Mouse (Mus musculus): ENCODE measurements around the gene Cenpo. TPM values are rescaled to one million over a fixed set of nuclear protein-coding genes. Genes with fewer than 3 reads are reported as not detected.

Cenpo gene
- polyA plus RNA-seq, 1 experiment from 2014 or later, result 23.5 TPM

- no peaks in the 10 kb centered on the region for H3K27me3 ChIP-seq (ENCODE audit: low read depth, poor library complexity, severe bottlenecking)
- WGBS, result 92% methylated on average over 7 of the region's 7 CpGs
- DNase-seq (ENCODE audit: low spot score), result no peak
- no peak overlapping the region for H3K4me3 ChIP-seq
- no peaks in the 10 kb centered on the region for H3K36me3 ChIP-seq
- no peaks in the 10 kb centered on the region for H3K9me3 ChIP-seq (replicated peaks)
- peaks cover 16% of the 10 kb centered on the region; the same call in 1 of the 2 replicates for H3K4me1 ChIP-seq
- no peak overlapping the region for H3K27ac ChIP-seq (replicated peaks)
These were observed 75.0 kb downstream of the Cenpo start for GRCm38 (mm10) chr12:4158868-4159632.

GRCm38 (mm10) chr12:4158179-4158578 is 75.9 kb downstream of the Cenpo start:
- H3K36me3 ChIP-seq, result no peaks in the 10 kb centered on the region
- H3K4me1 ChIP-seq, result peaks cover 16% of the 10 kb centered on the region; the same call in 1 of the 2 replicates
- DNase-seq (ENCODE audit: low spot score), result no peak
- no peak overlapping the region for H3K27ac ChIP-seq (replicated peaks)
- H3K9me3 ChIP-seq (replicated peaks), result no peaks in the 10 kb centered on the region
- no peaks in the 10 kb centered on the region for H3K27me3 ChIP-seq (ENCODE audit: low read depth, poor library complexity, severe bottlenecking)
- no peak overlapping the region for H3K4me3 ChIP-seq
- 90% methylated on average over 3 of the region's 3 CpGs for WGBS

- WGBS, result 88% methylated on average over 2 of the region's 2 CpGs
- no peaks in the 10 kb centered on the region for H3K9me3 ChIP-seq (replicated peaks)
- H3K4me3 ChIP-seq, result no peak overlapping the region
- no peak overlapping the region for H3K27ac ChIP-seq (replicated peaks)
- no peaks in the 10 kb centered on the region for H3K36me3 ChIP-seq
- H3K4me1 ChIP-seq, result peaks cover 16% of the 10 kb centered on the region; the same call in 1 of the 2 replicates
- H3K27me3 ChIP-seq (ENCODE audit: low read depth, poor library complexity, severe bottlenecking), result no peaks in the 10 kb centered on the region
- no peak for DNase-seq (ENCODE audit: low spot score)
These were observed 76.6 kb downstream of the Cenpo start for GRCm38 (mm10) chr12:4157466-4157865.

GRCm38 (mm10) chr12:4151969-4152368 is 82.1 kb downstream of the Cenpo start:
- Histone ChIP-seq H3K4me3 (no peak overlapping the region), H3K27ac (replicated peaks) (no peak overlapping the region), H3K36me3 (no peaks in the 10 kb centered on the region), H3K4me1 (no peaks in the 10 kb centered on the region), H3K27me3 (ENCODE audit: low read depth, poor library complexity, severe bottlenecking) (no peaks in the 10 kb centered on the region), H3K9me3 (replicated peaks) (no peaks in the 10 kb centered on the region)
- 92% methylated on average over 3 of the region's 3 CpGs for WGBS
- no peak for DNase-seq (ENCODE audit: low spot score)

GRCm38 (mm10) chr12:4150936-4151335 is 83.2 kb downstream of the Cenpo start:
- Histone ChIP-seq H3K36me3 (no peaks in the 10 kb centered on the region), H3K9me3 (replicated peaks) (no peaks in the 10 kb centered on the region), H3K27me3 (ENCODE audit: low read depth, poor library complexity, severe bottlenecking) (no peaks in the 10 kb centered on the region), H3K27ac (replicated peaks) (no peak overlapping the region), H3K4me3 (no peak overlapping the region), H3K4me1 (no peaks in the 10 kb centered on the region)
- no peak for DNase-seq (ENCODE audit: low spot score)
- WGBS, result 89% methylated on average over 2 of the region's 2 CpGs

Other genes with a start within 250 kb of the Cenpo start
- 8.4 and 13.4 TPM in 2 replicates for gene Efr3b, start 195.4 kb downstream of the Cenpo start, polyA plus RNA-seq (2016; fragmentation: Nextera tagmentation; extraction: Ambion mirVana)
- gene Dnajc27, start 151.7 kb downstream of the Cenpo start, polyA plus RNA-seq (2016; fragmentation: Nextera tagmentation; extraction: Ambion mirVana), result 11.6 and 13.6 TPM in 2 replicates
- gene Adcy3, start 101.2 kb downstream of the Cenpo start, polyA plus RNA-seq (2016; fragmentation: Nextera tagmentation; extraction: Ambion mirVana), result 4.6 and 4.8 TPM in 2 replicates
- gene Ptrhd1, start 267 bp downstream of the Cenpo start, polyA plus RNA-seq (2016; fragmentation: Nextera tagmentation; extraction: Ambion mirVana), result 5.9 and 6.2 TPM in 2 replicates
- gene Ncoa1, start 242.9 kb upstream of the Cenpo start, polyA plus RNA-seq (2016; fragmentation: Nextera tagmentation; extraction: Ambion mirVana), result 2.3 and 3.0 TPM in 2 replicates